Mouse (Mus musculus) hindbrain, embryonic 10.5 days (tissue): ENCODE measurements around the gene Uggt2. TPM values are rescaled to one million over a fixed set of nuclear protein-coding genes. Genes with fewer than 3 reads are reported as not detected.

Experiments
- polyA plus RNA-seq: library from polyadenylated mRNA; unstranded; fragments of >200 nt; fragmentation: Nextera tagmentation; extraction: Ambion mirVana; gene quantifications from 2 replicates; pipeline ENCODE4 v1.2.1, GENCODE M21; 2016

The Uggt2 gene
- polyA plus RNA-seq, 1 experiment from 2014 or later, result 14.4 TPM

Other genes with a start within 250 kb of the Uggt2 start
- gene Dzip1, start 174.0 kb downstream of the Uggt2 start, polyA plus RNA-seq, result 16.4 and 19.7 TPM in 2 replicates
- 25.4 and 33.1 TPM in 2 replicates for gene Dnajc3, start 161.5 kb downstream of the Uggt2 start, polyA plus RNA-seq
- gene Hs6st3, start 38.9 kb upstream of the Uggt2 start, polyA plus RNA-seq, result 0.09 TPM in 1 of 2 replicates, not detected in the other